Mouse (Mus musculus) heart, adult 2 months (tissue): ENCODE data around the gene Agpat3. TPM values are rescaled to one million over a fixed set of nuclear protein-coding genes. Genes with fewer than 3 reads are reported as not detected.

Source experiments
- DNase-seq, 2 experiments: peaks; one replicate each; pipeline ENCODE4 v3.0.0; 2021
- H3K27ac ChIP-seq: fragments of 200-600 bp; 2 replicates; pipeline ENCODE4 v1.8.1; 2022
- H3K27me3 ChIP-seq: fragments of 200-500 bp; 2 replicates; pipeline ENCODE4 v1.6.1; 2012; ENCODE audit warnings: mild to moderate bottlenecking, low read length, inconsistent platforms, mixed read lengths; ENCODE audit not compliant: control insufficient read depth, insufficient read depth
- H3K36me3 ChIP-seq: fragments of 200-500 bp; 2 replicates; pipeline ENCODE4 v1.6.1; 2012; ENCODE audit warnings: low read length, inconsistent platforms; ENCODE audit not compliant: control insufficient read depth, insufficient read depth
- H3K4me1 ChIP-seq: fragments of 200-500 bp; 2 replicates; pipeline ENCODE4 v1.6.1; 2011; ENCODE audit warnings: low read length; ENCODE audit not compliant: control insufficient read depth, insufficient read depth
- H3K4me3 ChIP-seq: fragments of 200-600 bp; 2 replicates; pipeline ENCODE4 v1.8.1; 2022
- H3K79me2 ChIP-seq: fragments of 200-500 bp; replicated peaks from 2 replicates; pipeline ENCODE4 v1.6.1; 2012; ENCODE audit warnings: mild to moderate bottlenecking, inconsistent platforms, low read length, moderate library complexity, mixed read lengths; ENCODE audit not compliant: control insufficient read depth, insufficient read depth
- H3K9ac ChIP-seq: fragments of 200-500 bp; 2 replicates; pipeline ENCODE4 v1.6.1; 2012; ENCODE audit warnings: low read depth, mild to moderate bottlenecking, control low read depth, inconsistent platforms, low read length, mixed read lengths
- CTCF ChIP-seq: fragments of 200-600 bp; IDR thresholded peaks from 2 replicates; pipeline ENCODE4 v1.8.1; 2022; ENCODE audit warnings: antibody characterized with exemption, mild to moderate bottlenecking, moderate library complexity
- EP300 ChIP-seq: fragments of 200-500 bp; IDR thresholded peaks from 2 replicates; pipeline ENCODE4 v1.6.1; 2011; ENCODE audit warnings: low read depth, low read length, control low read depth; ENCODE audit not compliant: insufficient read depth
- POLR2A ChIP-seq: fragments of 200-500 bp; IDR thresholded peaks from 2 replicates; pipeline ENCODE4 v1.6.1; 2011; ENCODE audit warnings: mild to moderate bottlenecking, low read depth, low read length, control low read depth; ENCODE audit not compliant: insufficient read depth
- WGBS: fragments of 180-500 bp; shearing (Covaris S2); methylation state at CpG from one replicate; pipeline ENCODE4 v1.1.7; 2018; 5-methylcytosine and 5-hydroxymethylcytosine counted together
- intact Hi-C: fragments of 180-260 bp; cut with DNase I; formaldehyde crosslinking; loops from one replicate; pipeline ENCODE4 v1.15.1; 2025
- microRNA-seq, 2 experiments: library from miRNA; unstranded; fragments of <30 nt; microRNA quantifications; one replicate each; pipeline ENCODE4 v1.2.0; 2021
- polyA plus RNA-seq: library from polyadenylated mRNA; depleted of rRNA; stranded (reverse); fragments of >200 nt; gene quantifications from 2 replicates; pipeline ENCODE4 v1.2.3, GENCODE M21; 2012; rRNA removed
- total RNA-seq, 2 experiments: library from RNA; stranded (reverse); gene quantifications; 2 replicates each; pipeline ENCODE4 v1.2.3; 2021

The Agpat3 gene
- total and polyA plus RNA-seq, 3 experiments = 209 to 286 (median 232) TPM

DNA sequence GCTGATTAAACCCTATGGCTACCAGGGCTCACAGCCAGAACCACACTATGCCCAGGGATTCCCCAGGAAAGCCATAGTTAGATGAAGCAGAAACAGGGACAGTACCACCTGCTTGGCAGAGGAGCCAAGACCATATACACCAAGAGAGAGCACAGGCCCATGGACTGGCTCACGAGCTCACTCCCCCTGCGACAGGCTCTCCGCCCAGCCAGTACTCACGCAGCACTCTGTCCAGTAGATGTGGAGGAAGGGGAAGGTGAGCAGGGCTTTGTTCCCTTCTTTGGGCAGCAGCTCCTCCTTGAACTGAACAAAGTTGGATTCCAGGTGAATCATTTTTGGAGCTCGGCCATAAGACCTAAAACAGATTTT, 123.7 kb downstream of the Agpat3 start:
- H3K36me3 ChIP-seq = peaks cover 6% of the 10 kb centered on the region; the same call in 1 of the 2 replicates
- H3K4me1 ChIP-seq = peaks cover 15% of the 10 kb centered on the region
- peaks cover 4% of the 10 kb centered on the region; the same call in 1 of the 2 replicates for H3K79me2 ChIP-seq
- 60% methylated on average over 5 of the region's 5 CpGs for WGBS
- H3K27ac ChIP-seq = no peak overlapping the region
- no peak overlapping the region for H3K9ac ChIP-seq
- H3K4me3 ChIP-seq = no peak overlapping the region
- intact Hi-C loops = no loop called here
- H3K27me3 ChIP-seq = no peaks in the 10 kb centered on the region
- TF ChIP-seq EP300 (no peak), POLR2A (no peak)
- DNase-seq = no peak

DNA sequence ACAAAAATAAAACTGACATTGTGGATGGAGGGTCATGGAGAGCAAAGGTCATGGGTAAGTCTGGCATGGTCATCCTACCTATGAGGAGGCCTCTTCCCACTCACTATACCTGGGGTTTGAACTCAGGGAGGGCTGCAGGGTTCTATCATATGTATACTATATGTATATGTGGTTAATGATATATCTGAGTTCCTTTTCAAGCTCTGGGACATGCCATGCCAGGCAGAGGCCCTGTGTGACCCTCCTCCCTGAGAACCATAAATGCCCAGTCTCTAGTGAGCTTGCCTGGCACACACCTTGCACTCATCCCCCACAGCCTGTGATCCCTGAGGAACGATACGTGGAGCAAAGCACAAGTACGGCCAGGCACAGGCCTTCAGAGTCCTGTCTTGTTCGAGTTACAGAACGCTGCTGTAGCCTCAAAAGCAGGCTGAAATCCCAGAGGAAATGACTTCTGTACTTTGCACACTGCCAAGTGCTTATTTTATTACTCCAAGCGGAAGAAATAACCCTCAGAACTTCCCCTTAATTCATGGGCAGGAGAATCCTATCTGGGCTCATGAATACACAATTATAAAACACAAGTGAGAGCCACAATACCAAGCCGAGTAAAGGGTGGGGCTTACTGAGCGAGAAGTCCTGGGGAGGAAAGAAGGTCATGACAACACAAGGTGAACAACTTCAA, 124.3 kb downstream of the Agpat3 start:
- WGBS = 30% methylated on average over 8 of the region's 8 CpGs
- no peak for TF ChIP-seq POLR2A
- TF ChIP-seq EP300 = no peak
- TF ChIP-seq CTCF = no peak
- no peak for DNase-seq
- intact Hi-C loops = no loop called here
- no peak overlapping the region for H3K4me3 ChIP-seq
- no peaks in the 10 kb centered on the region for H3K27me3 ChIP-seq
- peaks cover 17% of the 10 kb centered on the region for H3K4me1 ChIP-seq
- no peak overlapping the region; the same call in 1 of the 2 replicates for H3K27ac ChIP-seq
- H3K9ac ChIP-seq = 0 out of 2 replicates have a peak overlapping the region, but pooled peaks have one; percentile 35
- peaks cover 6% of the 10 kb centered on the region; the same call in 1 of the 2 replicates for H3K36me3 ChIP-seq
- H3K79me2 ChIP-seq = peaks cover 4% of the 10 kb centered on the region; the same call in 1 of the 2 replicates

DNA sequence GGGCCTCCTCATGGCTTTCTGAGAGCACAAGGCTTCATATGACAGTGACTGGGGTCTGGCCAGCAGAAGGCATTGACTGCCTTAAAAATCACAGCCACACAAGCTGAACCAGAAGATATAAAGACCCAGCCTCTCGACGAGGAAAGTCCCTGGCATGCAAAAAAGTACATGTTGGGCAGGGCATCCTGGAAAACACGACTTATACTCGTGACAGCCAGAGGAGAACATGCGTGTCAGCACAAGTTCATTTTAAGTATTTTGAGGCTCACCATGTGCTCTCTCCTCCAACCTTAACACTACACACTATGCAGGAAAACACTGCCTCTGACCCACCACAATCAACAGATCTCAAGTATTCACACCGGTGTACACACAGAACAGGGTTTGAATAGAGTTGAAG, 128.2 kb downstream of the Agpat3 start:
- Histone ChIP-seq H3K79me2 (no peaks in the 10 kb centered on the region), H3K36me3 (peaks cover 6% of the 10 kb centered on the region; the same call in 1 of the 2 replicates), H3K27ac (no peak overlapping the region)

DNA sequence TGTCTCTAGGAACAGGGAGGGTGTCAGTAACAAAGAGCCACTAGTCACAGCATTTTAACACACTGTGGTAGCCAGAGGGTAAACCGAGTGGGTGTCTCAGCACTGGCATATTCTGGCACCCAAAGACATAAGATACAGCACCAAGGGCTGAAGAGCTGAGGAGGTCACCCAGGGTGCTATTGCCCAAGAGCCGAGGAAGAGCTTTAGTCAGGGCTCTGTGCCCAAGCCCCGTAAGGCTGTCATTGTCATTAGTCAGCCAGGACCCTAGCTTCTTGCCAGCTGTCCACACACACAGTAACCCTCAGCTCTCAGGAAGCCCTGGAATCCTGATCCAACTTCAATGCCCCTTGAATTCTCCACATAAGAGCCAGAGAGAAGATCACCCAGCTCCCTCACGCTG, 129.4 kb downstream of the Agpat3 start:
- Histone ChIP-seq H3K4me3 (no peak overlapping the region), H3K27ac (peak overlapping the region; percentile 57), H3K36me3 (peaks cover 4% of the 10 kb centered on the region; the same call in 1 of the 2 replicates), H3K79me2 (no peaks in the 10 kb centered on the region), H3K27me3 (no peaks in the 10 kb centered on the region), H3K9ac (no peak overlapping the region), H3K4me1 (peaks cover 8% of the 10 kb centered on the region)
- DNase-seq = peak; percentile 44 to 71
- 0 out of 2 replicates have a peak, but pooled peaks have one; percentile 15 for TF ChIP-seq EP300
- TF ChIP-seq CTCF = no peak
- intact Hi-C loops = no loop called here
- 30% methylated on average over 4 of the region's 4 CpGs for WGBS

More for the DNA sequence above, 128.2 kb downstream of the Agpat3 start:
- H3K27me3 ChIP-seq = no peaks in the 10 kb centered on the region
- H3K4me1 ChIP-seq = peaks cover 14% of the 10 kb centered on the region
- 76% methylated on average over 6 of the region's 6 CpGs for WGBS
- intact Hi-C loops = no loop called here
- H3K9ac ChIP-seq = no peak overlapping the region
- no peak for TF ChIP-seq POLR2A
- TF ChIP-seq EP300 = no peak
- TF ChIP-seq CTCF = no peak
- no peak for DNase-seq
- H3K4me3 ChIP-seq = no peak overlapping the region

DNA sequence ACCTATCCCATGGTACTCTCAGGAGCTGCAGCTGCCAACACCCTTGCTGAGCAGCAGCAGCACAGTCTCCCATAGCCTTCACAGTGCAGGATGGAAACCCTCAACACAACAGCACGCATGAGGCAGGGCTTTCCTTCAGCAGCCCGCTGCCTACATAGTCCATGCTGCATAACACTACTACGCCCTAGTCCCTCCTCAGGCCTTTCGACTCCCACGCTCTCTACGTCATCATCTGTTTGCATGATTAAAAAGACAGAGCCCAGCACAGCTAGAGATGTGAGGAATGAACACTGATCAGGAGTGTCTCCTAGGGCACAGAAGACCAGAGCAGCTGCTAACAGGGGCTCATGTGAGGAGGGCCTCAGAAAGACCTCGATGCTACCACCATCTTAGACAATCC, 131.0 kb downstream of the Agpat3 start:
- Histone ChIP-seq H3K27ac (no peak overlapping the region), H3K9ac (no peak overlapping the region), H3K4me1 (peaks cover 3% of the 10 kb centered on the region), H3K36me3 (no peaks in the 10 kb centered on the region; the same call in 1 of the 2 replicates), H3K79me2 (no peaks in the 10 kb centered on the region), H3K27me3 (no peaks in the 10 kb centered on the region), H3K4me3 (no peak overlapping the region)
- TF ChIP-seq CTCF (no peak), POLR2A (no peak)
- intact Hi-C loops = no loop called here
- no peak for DNase-seq
- 89% methylated on average over 7 of the region's 7 CpGs for WGBS

DNA sequence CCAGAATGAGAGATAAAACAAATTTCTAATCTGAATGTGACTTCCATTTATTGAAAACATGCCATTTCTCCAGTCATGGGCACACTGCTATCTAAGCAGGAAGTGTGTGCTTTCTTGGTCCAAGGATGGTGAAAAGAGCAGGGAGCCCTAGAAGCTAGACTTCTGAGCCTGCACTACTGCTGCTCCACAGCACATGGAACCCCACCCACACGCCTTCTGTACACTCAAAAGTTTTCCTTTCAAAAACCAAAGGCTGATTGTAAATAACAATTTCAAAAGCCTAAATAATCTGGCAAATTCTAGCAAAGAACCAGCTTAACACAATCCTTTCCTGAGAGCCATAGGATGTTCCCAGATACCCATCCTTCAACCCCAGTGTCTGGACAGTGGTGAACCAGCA, 132.8 kb downstream of the Agpat3 start:
- WGBS = 88% methylated on average over 1 of the region's 1 CpGs
- no peaks in the 10 kb centered on the region for H3K27me3 ChIP-seq
- H3K4me1 ChIP-seq = peaks cover 3% of the 10 kb centered on the region
- H3K27ac ChIP-seq = no peak overlapping the region
- H3K79me2 ChIP-seq = no peaks in the 10 kb centered on the region
- no peak for DNase-seq
- no peaks in the 10 kb centered on the region; the same call in 1 of the 2 replicates for H3K36me3 ChIP-seq
- intact Hi-C loops = no loop called here
- H3K4me3 ChIP-seq = no peak overlapping the region
- no peak overlapping the region for H3K9ac ChIP-seq
- TF ChIP-seq CTCF = no peak
- no peak for TF ChIP-seq POLR2A
- no peak for TF ChIP-seq EP300

Small RNA genes lying within 50 kb of the gene (microRNA-seq; reads per million reads assigned to microRNA genes)
- 0 reads per million in 2 experiments for gene Mir7659

Other genes starting within 250 kb of the Agpat3 start
- gene D10Jhu81e, start 182.7 kb downstream of the Agpat3 start, total RNA-seq = 100 to 1,000 TPM; 552 to 639 TPM
- 393 and 410 TPM in 2 replicates for gene D10Jhu81e, start 182.7 kb downstream of the Agpat3 start, polyA plus RNA-seq
- gene Pwp2, start 167.3 kb downstream of the Agpat3 start, total RNA-seq = 10 to 100 TPM; 10.0 to 10.8 TPM
- 7.8 and 10.5 TPM in 2 replicates for gene Pwp2, start 167.3 kb downstream of the Agpat3 start, polyA plus RNA-seq
- gene Trappc10, start 107.8 kb downstream of the Agpat3 start, total RNA-seq = 10 to 100 TPM; 43.8 to 52.9 TPM
- 37.4 and 51.5 TPM in 2 replicates for gene Trappc10, start 107.8 kb downstream of the Agpat3 start, polyA plus RNA-seq
- gene Rrp1, start 60.6 kb upstream of the Agpat3 start, total RNA-seq = 10 to 100 TPM; 88.8 to 94.4 TPM
- gene Rrp1, start 60.6 kb upstream of the Agpat3 start, polyA plus RNA-seq = 51.3 and 91.5 TPM in 2 replicates
- 10 to 100 TPM; 23.0 to 25.1 TPM for gene Cstb, start 73.2 kb upstream of the Agpat3 start, total RNA-seq
- 21.4 and 25.2 TPM in 2 replicates for gene Cstb, start 73.2 kb upstream of the Agpat3 start, polyA plus RNA-seq
- gene Pdxk, start 112.5 kb upstream of the Agpat3 start, total RNA-seq = 10 to 100 TPM; 12.1 to 12.4 TPM
- 10.1 and 14.2 TPM in 2 replicates for gene Pdxk, start 112.5 kb upstream of the Agpat3 start, polyA plus RNA-seq
- not detected for gene Olfr1358, start 164.9 kb upstream of the Agpat3 start, total RNA-seq
- not detected in 2 replicates for gene Olfr1358, start 164.9 kb upstream of the Agpat3 start, polyA plus RNA-seq
- gene Ilvbl, start 221.9 kb upstream of the Agpat3 start, total RNA-seq = 10 to 100 TPM; 35.4 to 48.4 TPM
- 39.9 and 49.3 TPM in 2 replicates for gene Ilvbl, start 221.9 kb upstream of the Agpat3 start, polyA plus RNA-seq
- gene Syde1, start 239.5 kb upstream of the Agpat3 start, total RNA-seq = 10 to 100 TPM; 12.3 TPM
- gene Syde1, start 239.5 kb upstream of the Agpat3 start, polyA plus RNA-seq = 17.4 and 20.9 TPM in 2 replicates